Mouse (Mus musculus): ENCODE measurements around the gene Ap2a2. TPM values are rescaled to one million over a fixed set of nuclear protein-coding genes. Genes with fewer than 3 reads are reported as not detected.

Gene Ap2a2
- 35.6 to 44.2 TPM (median 42.8 TPM) in 4 replicates for total RNA-seq (2023)

GRCm38 (mm10) chr7:141561682-141562391 is at the start of gene Ap2a2:
Ap2a2 (plus strand) TSS chr7:141562173.

GRCm38 (mm10) chr7:141539556-141540311 is 22.2 kb upstream of the Ap2a2 start, which contains the start of gene Chid1:
Chid1 (minus strand) TSS chr7:141539857.

Other genes with a start within 250 kb of the Ap2a2 start
- gene Deaf1, start 234.5 kb upstream of the Ap2a2 start, total RNA-seq (2023), result 33.5 to 54.6 TPM (median 42.7 TPM) in 4 replicates
- gene Tmem80, start 234.4 kb upstream of the Ap2a2 start, total RNA-seq (2023), result 15.2 to 22.8 TPM (median 16.4 TPM) in 4 replicates
- gene Eps8l2, start 223.3 kb upstream of the Ap2a2 start, total RNA-seq (2023), result 1.0 to 1.3 TPM in 2 of 4 replicates, not detected in the others
- 130 to 142 TPM (median 131 TPM) in 4 replicates for gene Taldo1, start 170.0 kb upstream of the Ap2a2 start, total RNA-seq (2023)
- gene Gatd1, start 148.0 kb upstream of the Ap2a2 start, total RNA-seq (2023), result 31.5 to 40.0 TPM (median 35.3 TPM) in 4 replicates
- gene Cend1, start 132.7 kb upstream of the Ap2a2 start, total RNA-seq (2023), result not detected in 4 replicates
- gene Slc25a22, start 124.3 kb upstream of the Ap2a2 start, total RNA-seq (2023), result 37.9 to 49.5 TPM (median 44.6 TPM) in 4 replicates
- 6.9 to 9.3 TPM (median 7.8 TPM) in 4 replicates for gene Pidd1, start 118.1 kb upstream of the Ap2a2 start, total RNA-seq (2023)
- gene Rplp2, start 114.8 kb upstream of the Ap2a2 start, total RNA-seq (2023), result 2,356 to 2,462 TPM (median 2,431 TPM) in 4 replicates
- gene Pnpla2, start 107.0 kb upstream of the Ap2a2 start, total RNA-seq (2023), result 48.4 to 57.9 TPM (median 51.2 TPM) in 4 replicates
- not detected in 4 replicates for gene Cracr2b, start 101.1 kb upstream of the Ap2a2 start, total RNA-seq (2023)
- 11.2 to 13.1 TPM (median 12.1 TPM) in 4 replicates for gene Cd151, start 94.8 kb upstream of the Ap2a2 start, total RNA-seq (2023)
- 14.1 to 17.7 TPM (median 14.9 TPM) in 4 replicates for gene Polr2l, start 87.0 kb upstream of the Ap2a2 start, total RNA-seq (2023)
- 1.0 to 2.8 TPM (median 1.1 TPM) in 4 replicates for gene Tspan4, start 86.9 kb upstream of the Ap2a2 start, total RNA-seq (2023)
- gene Chid1, start 22.3 kb upstream of the Ap2a2 start, total RNA-seq (2023), result 18.5 to 24.9 TPM (median 20.6 TPM) in 4 replicates
- not detected in 4 replicates for gene Muc6, start 93.1 kb downstream of the Ap2a2 start, total RNA-seq (2023)
- gene Muc2, start 128.2 kb downstream of the Ap2a2 start, total RNA-seq (2023), result 0.72 TPM in 1 of 4 replicates, not detected in the others
- gene Muc5ac, start 226.8 kb downstream of the Ap2a2 start, total RNA-seq (2023), result not detected in 4 replicates

All from B cell, adult 62 days (primary cell).